Mouse (Mus musculus): Measurements from ENCODE around the gene Slc4a2. TPM values are rescaled to one million over a fixed set of nuclear protein-coding genes. Genes with fewer than 3 reads are reported as not detected.

The Slc4a2 gene
- 10 to 100 TPM; 57.8 to 62.5 TPM for total RNA-seq (2023)

GRCm38 (mm10) chr5:24423129-24424003 is at the start of gene Slc4a2, which contains the start of gene Cdk5:
Gene Slc4a2, plus strand, starts transcription at chr5:24423837.
Gene Cdk5, minus strand, starts transcription at chr5:24423530.

GRCm38 (mm10) chr5:24391864-24392263 is 31.8 kb upstream of the Slc4a2 start, which contains the start of gene Atg9b:
Gene Atg9b, minus strand, starts transcription at chr5:24392143.

GRCm38 (mm10) chr5:24393392-24393997 is 30.1 kb upstream of the Slc4a2 start, which contains the start of gene Abcb8:
Gene Abcb8, plus strand, starts transcription at chr5:24393663.

GRCm38 (mm10) chr5:24413042-24413693 is 10.5 kb upstream of the Slc4a2 start, which contains the start of gene Asic3:
Gene Asic3, plus strand, starts transcription at chr5:24413392.

GRCm38 (mm10) chr5:24444746-24445427 is 21.2 kb downstream of the Slc4a2 start, which contains the start of gene Fastk:
Gene Fastk, minus strand, starts transcription at chr5:24445287.

GRCm38 (mm10) chr5:24447624-24448298 is 24.1 kb downstream of the Slc4a2 start, which contains the start of gene Tmub1:
Gene Tmub1, minus strand, starts transcription at chr5:24447854.

GRCm38 (mm10) chr5:24452030-24452690 is 28.5 kb downstream of the Slc4a2 start, which contains the start of gene Agap3:
Gene Agap3, plus strand, starts transcription at chr5:24452177.

Other genes starting within 250 kb of the Slc4a2 start
- gene Kcnh2, start 72.2 kb upstream of the Slc4a2 start, total RNA-seq (2023): not detected
- gene Nos3, start 59.0 kb upstream of the Slc4a2 start, total RNA-seq (2023): under 1 TPM in 1 of 2 experiments, not detected in 1; 0.13 TPM
- 1 to 10 TPM in 1 of 2 experiments, under 1 TPM in 1; 0.31 to 1.1 TPM for gene Atg9b, start 31.7 kb upstream of the Slc4a2 start, total RNA-seq (2023)
- 10 to 100 TPM; 11.7 to 13.8 TPM for gene Abcb8, start 30.2 kb upstream of the Slc4a2 start, total RNA-seq (2023)
- gene Asic3, start 10.4 kb upstream of the Slc4a2 start, total RNA-seq (2023): not detected
- gene Cdk5, start 307 bp upstream of the Slc4a2 start, total RNA-seq (2023): 10 to 100 TPM; 28.2 to 28.5 TPM
- gene Fastk, start 21.4 kb downstream of the Slc4a2 start, total RNA-seq (2023): 10 to 100 TPM; 26.5 to 30.3 TPM
- 10 to 100 TPM; 14.0 to 14.5 TPM for gene Tmub1, start 24.0 kb downstream of the Slc4a2 start, total RNA-seq (2023)
- 10 to 100 TPM; 26.9 to 28.4 TPM for gene Agap3, start 28.3 kb downstream of the Slc4a2 start, total RNA-seq (2023)
- gene Gbx1, start 103.4 kb downstream of the Slc4a2 start, total RNA-seq (2023): not detected
- gene Asb10, start 117.1 kb downstream of the Slc4a2 start, total RNA-seq (2023): not detected
- not detected for gene 4931409K22Rik, start 133.0 kb downstream of the Slc4a2 start, total RNA-seq (2023)
- 10 to 100 TPM; 25.6 to 25.9 TPM for gene Abcf2, start 153.6 kb downstream of the Slc4a2 start, total RNA-seq (2023)
- 10 to 100 TPM; 19.1 to 23.7 TPM for gene Chpf2, start 162.9 kb downstream of the Slc4a2 start, total RNA-seq (2023)
- under 1 TPM in 1 of 2 experiments, not detected in 1; 0.31 TPM for gene Smarcd3, start 200.6 kb downstream of the Slc4a2 start, total RNA-seq (2023)